Mouse (Mus musculus) hindbrain, postnatal 0 days (tissue): ENCODE measurements around the gene 2310003L06Rik. TPM values are rescaled to one million over a fixed set of nuclear protein-coding genes. Genes with fewer than 3 reads are reported as not detected.

Source experiments
- ATAC-seq: fragments of 200-750 bp; cut with Nextera tagmentation; 2 replicates; pipeline ENCODE4 v1.8.0; 2017; ENCODE audit warnings: mild to moderate bottlenecking, moderate TSS enrichment, moderate library complexity
- DNase-seq: peaks from one replicate; pipeline ENCODE4 v3.0.0-alpha.2; 2015; ENCODE audit warnings: low spot score
- H3K27ac ChIP-seq: fragments of 300-500 bp; sonication (generic); 2 replicates; pipeline ENCODE4 v1.5.1; 2014; ENCODE audit warnings: mild to moderate bottlenecking
- H3K27me3 ChIP-seq: fragments of 300-500 bp; sonication (generic); 2 replicates; pipeline ENCODE4 v1.6.1; 2014; ENCODE audit warnings: low read length, mixed read lengths; ENCODE audit not compliant: insufficient read depth
- H3K36me3 ChIP-seq: fragments of 300-500 bp; sonication (generic); 2 replicates; pipeline ENCODE4 v1.6.1; 2014; ENCODE audit warnings: low read length, mixed read lengths; ENCODE audit not compliant: insufficient read depth
- H3K4me1 ChIP-seq: fragments of 300-500 bp; sonication (generic); 2 replicates; pipeline ENCODE4 v1.6.1; 2014; ENCODE audit warnings: antibody characterized with exemption, low read length, mixed read lengths; ENCODE audit not compliant: insufficient read depth
- H3K4me2 ChIP-seq: fragments of 300-500 bp; sonication (generic); 2 replicates; pipeline ENCODE4 v1.6.1; 2014; ENCODE audit warnings: low read depth, mild to moderate bottlenecking, low read length, moderate library complexity, mixed read lengths
- H3K4me3 ChIP-seq: fragments of 300-500 bp; sonication (generic); 2 replicates; pipeline ENCODE4 v1.5.1; 2014; ENCODE audit warnings: low read length
- H3K9ac ChIP-seq: fragments of 300-500 bp; sonication (generic); replicated peaks from 2 replicates; pipeline ENCODE4 v1.6.1; 2014; ENCODE audit warnings: mild to moderate bottlenecking, low read length, moderate library complexity, mixed read lengths
- H3K9me3 ChIP-seq: fragments of 300-500 bp; sonication (generic); 2 replicates; pipeline ENCODE4 v1.6.1; 2016; ENCODE audit warnings: low read length, mixed read lengths
- CTCF ChIP-seq: IDR thresholded peaks from 2 replicates; pipeline ENCODE4 v1.5.1; 2016; ENCODE audit warnings: antibody characterized with exemption, control low read depth, low read depth
- WGBS: fragments of 180-500 bp; shearing (Covaris S2); extraction: QIAGEN DNeasy Blood & Tissue Kit; methylation state at CpG from one replicate; pipeline ENCODE4 v1.1.7; 2014; 5-methylcytosine and 5-hydroxymethylcytosine counted together
- polyA plus RNA-seq: library from polyadenylated mRNA; unstranded; fragments of >200 nt; fragmentation: Nextera tagmentation; extraction: Ambion mirVana; gene quantifications from 2 replicates; pipeline ENCODE4 v1.2.1, GENCODE M21; 2015
- total RNA-seq: library from RNA; depleted of rRNA; stranded (reverse); fragments of >200 nt; gene quantifications from 2 replicates; pipeline ENCODE4 v1.2.3, GENCODE M21; 2014; rRNA removed

Gene 2310003L06Rik
- total RNA-seq (not detected in 2 replicates), polyA plus RNA-seq (not detected in 2 replicates)

- no peaks in the 10 kb centered on the region for H3K9me3 ChIP-seq
- WGBS, result 58% methylated on average over 2 of the region's 2 CpGs
- no peak for TF ChIP-seq CTCF
- DNase-seq (no peak), ATAC-seq (no peak)
- H3K36me3 ChIP-seq, result no peaks in the 10 kb centered on the region
- no peak within 1 kb of the TSS for H3K27ac ChIP-seq
- no peaks in the 10 kb centered on the region for H3K4me1 ChIP-seq
- H3K4me2 ChIP-seq, result no peak within 1 kb of the TSS
- no peak within 1 kb of the TSS for H3K4me3 ChIP-seq
- no peaks in the 10 kb centered on the region for H3K27me3 ChIP-seq
- no peak within 1 kb of the TSS for H3K9ac ChIP-seq
These were observed at the start of gene 2310003L06Rik, which contains the start of gene Gm28434 for GRCm38 (mm10) chr5:87969201-87969600. 2310003L06Rik (plus strand) TSS chr5:87969459. Gm28434 (plus strand) TSS chr5:87969517.

GRCm38 (mm10) chr5:87925372-87925771, 43.9 kb upstream of the 2310003L06Rik start, which contains the start of gene Csn3:
Csn3 (plus strand) TSS chr5:87925579.
- DNase-seq, result no peak
- no peaks in the 10 kb centered on the region for H3K36me3 ChIP-seq
- 46% methylated on average over 5 of the region's 5 CpGs for WGBS
- H3K9ac ChIP-seq, result no peak within 1 kb of the TSS
- H3K4me3 ChIP-seq, result no peak within 1 kb of the TSS
- no peaks in the 10 kb centered on the region for H3K4me1 ChIP-seq
- no peaks in the 10 kb centered on the region for H3K9me3 ChIP-seq
- H3K27ac ChIP-seq, result no peak within 1 kb of the TSS
- TF ChIP-seq CTCF, result no peak
- no peak within 1 kb of the TSS for H3K4me2 ChIP-seq
- no peaks in the 10 kb centered on the region for H3K27me3 ChIP-seq
- ATAC-seq, result no peak

GRCm38 (mm10) chr5:87931603-87932002, 37.7 kb upstream of the 2310003L06Rik start:
- H3K4me3 ChIP-seq, result no peak overlapping the region
- no peaks in the 10 kb centered on the region for H3K36me3 ChIP-seq
- no peak for TF ChIP-seq CTCF
- no peaks in the 10 kb centered on the region for H3K4me1 ChIP-seq
- H3K9me3 ChIP-seq, result no peaks in the 10 kb centered on the region
- WGBS, result 54% methylated on average over 1 of the region's 1 CpGs
- ATAC-seq, result no peak
- H3K27me3 ChIP-seq, result no peaks in the 10 kb centered on the region
- no peak overlapping the region for H3K9ac ChIP-seq
- no peak for DNase-seq
- H3K4me2 ChIP-seq, result no peak overlapping the region
- H3K27ac ChIP-seq, result no peak overlapping the region

- DNase-seq, result peak; percentile 60
- no peaks in the 10 kb centered on the region for H3K27me3 ChIP-seq
- no peaks in the 10 kb centered on the region for H3K36me3 ChIP-seq
- no peaks in the 10 kb centered on the region for H3K4me1 ChIP-seq
- no peak overlapping the region for H3K4me3 ChIP-seq
- H3K27ac ChIP-seq, result no peak overlapping the region
- no peak overlapping the region for H3K9ac ChIP-seq
- TF ChIP-seq CTCF, result peak; percentile 58
- H3K9me3 ChIP-seq, result no peaks in the 10 kb centered on the region
- WGBS, result 35% methylated on average over 3 of the region's 3 CpGs
- ATAC-seq, result no peak
- H3K4me2 ChIP-seq, result no peak overlapping the region
These were observed 28.5 kb upstream of the 2310003L06Rik start for GRCm38 (mm10) chr5:87940752-87941151.

GRCm38 (mm10) chr5:87942515-87942914, 26.7 kb upstream of the 2310003L06Rik start:
- no peak for DNase-seq
- ATAC-seq, result no peak
- Histone ChIP-seq H3K36me3 (no peaks in the 10 kb centered on the region), H3K4me1 (no peaks in the 10 kb centered on the region), H3K27ac (no peak overlapping the region), H3K4me3 (no peak overlapping the region), H3K4me2 (no peak overlapping the region), H3K9me3 (no peaks in the 10 kb centered on the region), H3K9ac (no peak overlapping the region), H3K27me3 (no peaks in the 10 kb centered on the region)
- TF ChIP-seq CTCF, result no peak

- Histone ChIP-seq H3K9ac (no peak overlapping the region), H3K27me3 (no peaks in the 10 kb centered on the region), H3K27ac (no peak overlapping the region), H3K4me3 (no peak overlapping the region), H3K9me3 (no peaks in the 10 kb centered on the region), H3K4me2 (no peak overlapping the region), H3K4me1 (no peaks in the 10 kb centered on the region), H3K36me3 (no peaks in the 10 kb centered on the region)
- ATAC-seq, result no peak
- TF ChIP-seq CTCF, result no peak
- no peak for DNase-seq
These were observed 17.4 kb upstream of the 2310003L06Rik start for GRCm38 (mm10) chr5:87951836-87952235.

- H3K27me3 ChIP-seq, result no peaks in the 10 kb centered on the region
- TF ChIP-seq CTCF, result no peak
- 90% methylated on average over 3 of the region's 3 CpGs for WGBS
- H3K9ac ChIP-seq, result no peak within 1 kb of the TSS
- no peak for DNase-seq
- ATAC-seq, result no peak
- no peak within 1 kb of the TSS for H3K4me3 ChIP-seq
- H3K4me2 ChIP-seq, result no peak within 1 kb of the TSS
- H3K4me1 ChIP-seq, result no peaks in the 10 kb centered on the region
- H3K27ac ChIP-seq, result no peak within 1 kb of the TSS
- H3K9me3 ChIP-seq, result no peaks in the 10 kb centered on the region
- H3K36me3 ChIP-seq, result no peaks in the 10 kb centered on the region
These were observed 9.9 kb downstream of the 2310003L06Rik start, which contains the start of gene Cabs1 for GRCm38 (mm10) chr5:87979139-87979538. Cabs1 (plus strand) TSS chr5:87979439.
